ENCODE assay signal across 8 mouse cellular contexts in genomic region chr10:52704101-52705051, GRCm38 (mm10). TPM values are rescaled to one million over a fixed set of nuclear protein-coding genes. Genes with fewer than 3 reads are reported as not detected.
A peak's percentile ranks its signal among the peaks of the same experiment; 100 is the strongest.
DNase-seq lines count a peak whose midpoint lies in the region; ATAC-seq and TF ChIP-seq lines count a peak whose summit lies in the region.

No protein-coding gene starts in this region.

- H3K27ac ChIP-seq in gastrocnemius, adult 2 months: peak overlapping the region; percentile 7; the same call in 1 of the 2 replicates
- peak overlapping the region; percentile 94 for H3K27ac ChIP-seq in forebrain, embryonic 12.5 days
- H3K27ac ChIP-seq in hindbrain, embryonic 14.5 days: peak overlapping the region; percentile 91

- H3K4me1 ChIP-seq in forebrain, embryonic 12.5 days: peaks cover 31% of the 10 kb centered on the region
- H3K4me1 ChIP-seq in hindbrain, embryonic 14.5 days (replicated peaks; ENCODE audit: control insufficient read depth, insufficient read depth, low read length): peaks cover 11% of the 10 kb centered on the region; the same call in 1 of the 2 replicates

- no peak for TF ChIP-seq POLR2A in myocyte (IDR thresholded peaks at IDR 0.05; ENCODE audit: insufficient read length, low read depth)

- no peak for TF ChIP-seq CTCF in gastrocnemius, adult 2 months (IDR thresholded peaks at IDR 0.05)

- peak; percentile 20 for DNase-seq in gastrocnemius, adult 2 months
- DNase-seq in gastrocnemius, adult 8-10 months (ENCODE audit: low spot score in 2 of 2): no peak
- peak; percentile 75 for DNase-seq in brain, adult 2 months (ENCODE audit: low read depth, low spot score)
- peak; percentile 78 for DNase-seq in hindbrain, embryonic 14.5 days (ENCODE audit: low spot score)
- peak; percentile 66 to 68 for DNase-seq in left cerebral cortex, postnatal 25 days (ENCODE audit: low spot score in 2 of 2)
- DNase-seq in thymus, adult 18-20 months: no peak

- H3ac ChIP-seq in myocyte (ENCODE audit: control insufficient read depth, insufficient read length): no peak overlapping the region

- H3K9ac ChIP-seq in forebrain, embryonic 12.5 days: peak overlapping the region; percentile 72
- peak overlapping the region; percentile 76 for H3K9ac ChIP-seq in hindbrain, embryonic 14.5 days

- 1% methylated on average over 31 of the region's 31 CpGs for WGBS in forebrain, embryonic 12.5 days
- under 1% methylated on average over 31 of the region's 31 CpGs for WGBS in hindbrain, embryonic 14.5 days

- no peaks in the 10 kb centered on the region for H3K79me2 ChIP-seq in myocyte (ENCODE audit: control insufficient read depth, insufficient read depth)

- peak; percentile 88 for ATAC-seq in forebrain, embryonic 12.5 days (ENCODE audit: low FRiP score)
- peak; percentile 87 for ATAC-seq in hindbrain, embryonic 14.5 days (ENCODE audit: low FRiP score)

- intact Hi-C loops in gastrocnemius, adult 2 months (cut with DNase I): no loop called here
- intact Hi-C loops in left cerebral cortex, postnatal 25 days (cut with DNase I): no loop called here

- H3K36me3 ChIP-seq in forebrain, embryonic 12.5 days (replicated peaks): no peaks in the 10 kb centered on the region
- no peaks in the 10 kb centered on the region for H3K36me3 ChIP-seq in hindbrain, embryonic 14.5 days (replicated peaks; ENCODE audit: control insufficient read depth, insufficient read depth)
- no peaks in the 10 kb centered on the region for H3K36me3 ChIP-seq in myocyte (ENCODE audit: control insufficient read depth, insufficient read depth)

- no peaks in the 10 kb centered on the region for H3K27me3 ChIP-seq in forebrain, embryonic 12.5 days
- no peaks in the 10 kb centered on the region for H3K27me3 ChIP-seq in hindbrain, embryonic 14.5 days (ENCODE audit: control insufficient read depth, insufficient read depth, low read length)
- H3K27me3 ChIP-seq in myocyte (ENCODE audit: control insufficient read depth, insufficient read depth, insufficient read length): no peaks in the 10 kb centered on the region

- H3K4me2 ChIP-seq in forebrain, embryonic 12.5 days: peak overlapping the region; percentile 79
- peak overlapping the region; percentile 73 for H3K4me2 ChIP-seq in hindbrain, embryonic 14.5 days (replicated peaks)
- H3K4me2 ChIP-seq in myocyte (ENCODE audit: low read depth): peak overlapping the region; percentile 42

- H3K4me3 ChIP-seq in gastrocnemius, adult 2 months: peak overlapping the region; percentile 68
- H3K4me3 ChIP-seq in forebrain, embryonic 12.5 days (replicated peaks): peak overlapping the region; percentile 46
- peak overlapping the region; percentile 39 for H3K4me3 ChIP-seq in hindbrain, embryonic 14.5 days (replicated peaks; ENCODE audit: low read length)
- no peak overlapping the region for H3K4me3 ChIP-seq in myocyte

- H3K9me3 ChIP-seq in forebrain, embryonic 12.5 days: no peaks in the 10 kb centered on the region
- H3K9me3 ChIP-seq in hindbrain, embryonic 14.5 days (ENCODE audit: control insufficient read depth, low read length): no peaks in the 10 kb centered on the region

TF ChIP-seq in myocyte, 11 proteins besides CTCF, POLR2A, EP300 and RAD21:
- TF ChIP-seq SRF (IDR thresholded peaks at IDR 0.05; ENCODE audit: control insufficient read depth, insufficient read length, low read depth): no peak
- no peak for TF ChIP-seq CEBPB (IDR thresholded peaks at IDR 0.05; ENCODE audit: insufficient read depth, poor library complexity, severe bottlenecking)
- TF ChIP-seq POLR2AphosphoS2 (IDR thresholded peaks at IDR 0.05; ENCODE audit: insufficient read length, low read depth): no peak
- TF ChIP-seq MYOG (IDR thresholded peaks at IDR 0.05; ENCODE audit: control insufficient read depth in 1 of 3, insufficient read depth in 1 of 3, insufficient read length in 2 of 3, low read depth in 2 of 3): no peak

RNA-seq across cellular contexts. Expression of gene Slc35f1, which starts 14.0 kb away (rescaled TPM):
- under 1 TPM; 0.31 to 0.50 TPM for total RNA-seq in gastrocnemius, adult 2 months (2021)
- total RNA-seq in gastrocnemius, adult 8-10 months (2022): under 1 TPM; 0.17 to 0.32 (median 0.22) TPM
- polyA plus RNA-seq in forebrain, embryonic 12.5 days (2016; fragmentation: Nextera tagmentation; extraction: Ambion mirVana): 29.6 and 35.9 TPM in 2 replicates
- polyA plus RNA-seq in hindbrain, embryonic 14.5 days (2014; fragmentation: Nextera tagmentation; extraction: Ambion mirVana): 30.5 and 35.1 TPM in 2 replicates
- 10 to 100 TPM; 46.8 to 49.3 TPM for total RNA-seq in left cerebral cortex, postnatal 25 days (2021)
- polyA plus RNA-seq in myocyte (2012; fragmentation: generic; extraction: Trizol): not detected

Comparison
In these comparisons a context has a peak if more than half of its experiments do, and no peak if none do; other contexts are left out.
1. DNase-seq: peak in gastrocnemius, adult 2 months (single experiment), brain, adult 2 months (single experiment), hindbrain, embryonic 14.5 days (single experiment) and left cerebral cortex, postnatal 25 days (2 of 2); none in gastrocnemius, adult 8-10 months (0 of 2) and thymus, adult 18-20 months (0 of 2).
2. H3K27ac ChIP-seq: peak in every context shown above with its lines; median percentile 94 in forebrain, embryonic 12.5 days; 91 in hindbrain, embryonic 14.5 days; 7 in gastrocnemius, adult 2 months.
3. RNA of gene Slc35f1, which starts 14.0 kb away (total RNA-seq): 46.8 to 49.3 TPM in left cerebral cortex, postnatal 25 days; 0.31 to 0.50 TPM in gastrocnemius, adult 2 months and 0.17 to 0.32 TPM in gastrocnemius, adult 8-10 months; every median in the first group is over 10 times any median in the second.
4. Peak in every context shown above with its lines, with median percentiles within 50 percentile points of each other: H3K4me2 ChIP-seq.